Mouse (Mus musculus): Measurements from ENCODE around the gene Smpd4.

DNA sequence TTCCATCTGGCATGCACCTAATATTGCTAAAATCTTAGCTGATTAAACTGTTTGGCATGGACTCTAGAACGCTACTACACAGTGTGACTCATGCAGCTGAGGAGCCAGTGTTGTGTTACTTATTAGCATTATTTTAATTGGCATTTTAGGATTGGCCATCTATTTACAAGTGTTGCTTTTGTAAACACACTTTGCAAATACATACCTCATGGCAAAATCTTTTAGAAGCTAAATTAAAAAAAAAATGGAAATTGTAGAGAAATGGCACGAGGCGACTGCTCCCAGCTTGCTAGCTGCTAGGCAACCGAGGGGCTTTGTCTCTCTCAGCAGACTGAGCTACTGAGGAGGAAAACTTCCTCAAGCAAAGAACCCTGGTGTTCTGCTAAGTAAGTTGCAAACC lies 14.2 kb upstream of the Smpd4 start:
- no peak for TF ChIP-seq CTCF (IDR thresholded peaks at IDR 0.05; ENCODE audit: extremely low read depth, insufficient read depth, low read length)
- TF ChIP-seq POLR2A (IDR thresholded peaks at IDR 0.05; ENCODE audit: extremely low read depth, insufficient read depth, low read length) = no peak
